Mouse (Mus musculus) mature B cell (primary cell): ENCODE results near the gene Qsox1.

Source experiments
- in situ Hi-C: fragments of 300-500 bp; cut with MboI; formaldehyde crosslinking; loops from 2 replicates; pipeline ENCODE4 v1.14.3; 2019

The Qsox1 gene

GRCm38 (mm10) chr1:155747911-155748310, 64.8 kb downstream of the Qsox1 start:
- in situ Hi-C loops, result no loop called here

- in situ Hi-C loops, result no loop called here
These were observed 65.7 kb downstream of the Qsox1 start for GRCm38 (mm10) chr1:155747011-155747410.

DNA sequence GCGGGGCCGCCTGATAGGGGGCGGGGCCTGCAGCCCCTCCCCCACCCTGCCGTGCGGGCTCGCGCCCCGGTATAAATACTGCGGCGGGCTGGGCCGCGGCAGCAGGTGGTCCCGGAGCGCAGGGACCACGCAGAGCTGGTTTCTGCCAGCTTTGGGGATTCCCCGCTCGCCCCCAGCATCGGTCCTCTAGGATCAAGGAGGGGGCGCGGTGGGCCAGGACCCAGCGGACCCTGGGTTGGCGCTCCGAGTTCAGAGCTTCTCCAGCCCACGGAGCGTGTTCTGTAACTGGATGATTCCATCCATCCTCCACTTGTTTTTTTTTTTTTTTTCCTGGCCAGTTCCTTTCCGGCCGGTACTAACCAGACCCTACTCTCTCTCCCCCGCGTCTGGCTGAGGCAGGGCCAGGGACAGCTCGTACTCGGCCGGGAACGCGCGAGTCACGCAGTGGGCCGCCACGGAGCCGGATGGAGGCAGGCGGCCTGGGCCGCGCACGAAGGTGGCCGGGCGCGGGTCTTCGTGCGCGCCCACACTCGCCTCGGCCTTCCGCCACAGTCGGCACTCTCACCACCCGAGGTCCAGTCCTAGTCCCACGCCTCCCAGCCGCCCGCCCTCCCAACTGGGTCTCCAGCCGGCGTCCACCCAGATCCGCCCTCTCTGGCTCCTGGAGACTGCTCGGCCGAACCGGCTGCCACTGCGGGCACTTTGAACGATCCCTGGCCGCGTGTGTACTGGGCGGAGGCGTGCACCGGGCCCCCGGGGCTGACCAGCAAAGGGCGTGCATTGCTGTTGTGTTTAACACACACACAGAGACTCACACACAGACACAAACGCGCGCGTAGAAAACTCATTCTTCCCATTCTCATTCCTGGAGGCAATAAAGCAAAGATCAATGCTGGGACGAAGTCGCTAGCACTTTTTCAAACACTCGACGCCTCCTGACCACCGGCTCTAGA, 70.0 kb downstream of the Qsox1 start:
- in situ Hi-C loops, result no loop called here

DNA sequence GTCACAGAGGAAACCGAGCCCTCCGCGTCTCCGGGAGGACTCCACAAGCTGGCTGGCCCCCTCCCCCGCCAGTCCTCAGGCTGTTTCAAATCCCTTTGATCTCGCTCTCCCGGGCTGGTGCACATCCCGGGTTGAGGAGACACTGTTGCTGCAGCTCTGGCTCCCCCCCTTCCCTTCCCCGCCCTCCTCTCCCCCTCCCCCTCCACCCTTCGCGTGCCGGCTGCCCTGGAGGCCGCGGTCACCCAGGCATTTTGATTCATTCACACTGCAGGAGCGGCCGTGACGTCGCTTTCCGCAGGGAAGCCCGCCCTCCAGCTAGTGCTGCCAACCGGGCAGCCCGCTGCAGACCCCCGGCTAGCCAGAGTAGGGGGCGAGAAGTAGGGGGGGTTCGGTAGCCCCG, 70.7 kb downstream of the Qsox1 start:
- in situ Hi-C loops, result no loop called here

DNA sequence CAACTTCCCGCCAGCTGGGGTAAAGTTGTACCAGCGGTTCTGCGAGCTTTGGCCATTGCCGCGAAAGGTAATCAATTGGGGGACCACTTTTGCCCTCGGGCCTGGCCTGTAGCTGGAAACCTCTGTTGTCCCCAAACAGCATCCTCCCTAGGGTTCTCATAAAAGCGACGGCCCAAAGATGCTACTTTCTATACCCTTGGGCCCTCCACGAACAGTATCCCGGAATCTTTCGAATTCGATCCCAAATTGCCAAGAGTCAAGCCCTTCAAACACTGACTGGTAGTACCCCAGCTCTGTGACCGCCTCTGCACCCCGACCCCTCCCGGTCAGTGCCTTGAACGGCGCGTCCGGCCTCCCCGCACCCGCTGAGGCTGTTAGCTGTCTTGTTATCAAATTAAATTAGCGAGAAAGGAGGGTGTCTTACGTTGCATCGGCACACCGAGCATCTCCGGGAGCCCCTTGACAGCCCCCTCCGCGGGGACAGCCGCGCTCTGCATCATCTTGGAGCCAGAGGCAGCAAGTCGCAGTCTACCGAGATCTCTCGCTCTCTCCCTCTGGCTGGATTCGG, 71.2 kb downstream of the Qsox1 start:
- in situ Hi-C loops, result no loop called here

- in situ Hi-C loops, result no loop called here
These were observed 71.9 kb downstream of the Qsox1 start for GRCm38 (mm10) chr1:155740622-155741377.

DNA sequence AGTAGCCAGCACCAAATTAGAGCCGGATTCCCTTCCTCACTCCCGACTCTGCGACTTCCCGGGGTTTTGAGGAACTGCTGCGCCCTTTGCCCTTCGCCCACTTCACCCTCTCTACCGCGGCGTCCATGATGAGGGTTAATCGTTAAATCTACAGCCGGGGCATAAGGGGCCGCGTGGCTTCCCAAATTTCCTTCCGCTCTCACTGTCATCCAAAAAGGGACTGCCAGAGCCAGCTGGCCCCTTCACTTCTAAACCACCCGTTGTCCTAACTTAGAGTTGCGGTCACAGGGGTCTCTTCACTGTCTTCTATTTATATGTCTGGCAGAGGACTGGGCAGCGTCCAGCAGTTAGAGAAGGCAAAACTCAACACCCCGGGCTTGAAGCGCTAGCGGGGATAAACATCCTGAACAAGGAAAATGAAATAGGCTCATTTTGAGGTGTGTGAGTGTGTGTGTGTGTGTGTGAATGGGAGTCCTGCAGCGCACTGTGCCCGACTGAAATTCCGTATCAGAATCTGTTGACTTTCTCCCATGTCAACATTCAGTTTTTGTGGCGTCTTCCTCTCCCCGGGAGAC, 74.8 kb downstream of the Qsox1 start:
- in situ Hi-C loops, result no loop called here

DNA sequence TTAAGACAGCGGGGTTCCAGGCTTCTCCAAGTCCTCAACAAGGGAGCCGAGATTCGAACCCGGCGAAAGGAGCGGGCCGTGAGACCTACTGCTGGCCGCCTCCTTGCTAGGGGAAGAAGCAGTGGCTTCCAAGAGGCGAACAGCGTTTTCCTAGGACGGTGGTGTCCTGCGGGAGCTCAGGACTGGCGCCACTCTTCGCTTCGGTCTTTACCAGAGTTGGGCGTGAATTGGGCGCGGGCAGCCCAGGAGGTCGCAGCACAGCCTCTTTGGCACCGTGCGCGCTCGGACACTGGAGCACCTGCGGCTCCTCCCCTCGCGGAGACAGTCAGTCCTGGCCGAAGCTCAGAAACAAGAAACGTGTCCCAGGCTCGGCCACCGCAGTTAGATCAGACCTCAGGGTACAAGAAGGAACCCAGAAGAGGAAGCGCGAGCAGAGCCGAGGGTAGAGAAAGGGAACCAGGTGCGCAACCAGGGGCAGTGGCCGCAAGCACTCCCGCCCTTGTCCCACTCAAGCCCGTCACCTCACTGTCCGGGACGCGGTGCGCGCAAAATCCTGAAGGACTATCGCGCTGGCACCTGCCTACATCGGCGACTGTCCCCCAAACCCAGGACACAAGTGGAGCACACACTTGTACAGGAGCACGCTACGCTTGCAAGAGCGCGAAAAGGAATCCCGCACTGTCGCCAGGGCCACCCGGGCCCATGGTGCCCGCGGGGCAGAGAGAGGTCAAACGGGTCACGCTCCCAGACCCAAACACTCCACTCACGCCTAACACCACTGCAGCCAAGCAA, 75.5 kb downstream of the Qsox1 start:
- in situ Hi-C loops, result no loop called here

- in situ Hi-C loops, result no loop called here
These were observed 76.4 kb downstream of the Qsox1 start for GRCm38 (mm10) chr1:155736096-155736825.

GRCm38 (mm10) chr1:155731156-155731555, 81.5 kb downstream of the Qsox1 start:
- in situ Hi-C loops, result no loop called here

DNA sequence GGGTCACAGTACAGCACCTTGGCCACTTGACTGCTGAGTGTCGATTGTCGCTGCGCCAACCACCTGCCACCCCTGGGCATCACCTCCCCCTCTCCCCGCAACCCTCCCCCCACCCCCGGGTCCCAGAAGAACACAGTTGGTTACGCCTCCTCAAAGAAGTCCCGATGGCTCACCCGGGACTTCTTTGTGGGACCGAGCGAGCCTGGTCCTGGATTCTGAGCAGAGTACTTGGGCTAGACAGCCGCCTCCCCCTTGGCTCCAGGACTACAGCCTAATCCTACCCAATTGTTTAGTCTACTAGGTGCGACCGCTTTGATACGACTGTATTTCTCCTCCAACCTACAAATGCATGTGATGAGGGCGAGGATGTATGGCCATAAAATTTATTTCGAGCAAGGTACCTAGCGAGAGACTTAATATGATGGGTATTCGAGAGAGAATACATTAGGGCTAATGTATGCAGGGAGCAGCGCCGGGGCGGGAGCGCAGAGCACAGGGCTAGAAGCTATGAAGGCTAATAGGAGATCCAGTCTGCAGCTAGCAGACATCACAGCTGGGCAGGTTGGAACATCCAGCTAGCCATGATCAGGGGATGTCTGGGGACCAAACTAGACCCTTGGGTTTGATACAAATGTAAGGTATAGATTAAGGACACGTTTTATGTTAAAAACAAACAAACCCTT, 83.4 kb downstream of the Qsox1 start:
- in situ Hi-C loops, result no loop called here

DNA sequence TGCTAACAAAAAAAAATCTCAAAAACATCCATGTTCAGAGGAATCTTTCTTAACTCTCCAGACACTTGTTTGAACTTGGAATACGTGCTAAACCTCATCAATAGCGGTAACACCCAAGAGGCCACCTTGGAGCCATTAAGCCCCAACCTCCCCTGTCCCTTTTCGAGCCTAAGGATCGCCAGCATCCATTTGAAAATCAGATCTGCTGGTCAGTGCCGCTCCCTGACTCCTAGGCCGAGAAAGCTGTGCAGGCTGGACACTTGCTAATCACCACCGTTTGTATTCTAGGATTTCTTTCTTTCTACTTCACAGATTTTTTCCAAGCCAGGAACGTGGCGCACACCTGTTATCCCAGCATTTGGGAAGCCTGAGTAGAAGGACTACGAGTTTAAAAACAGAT, 84.9 kb downstream of the Qsox1 start:
- in situ Hi-C loops, result no loop called here
